Mouse (Mus musculus) CH12.LX (cell line): ENCODE data around the gene Ehd2. TPM values are rescaled to one million over a fixed set of nuclear protein-coding genes. Genes with fewer than 3 reads are reported as not detected.

Experiments used
- DNase-seq: peaks from one replicate; pipeline ENCODE4 v3.0.0-alpha.2; 2013; ENCODE audit errors: extremely low read depth
- H3K27ac ChIP-seq: 2 replicates; pipeline ENCODE4 v1.5.1; 2012; ENCODE audit warnings: low read depth, mild to moderate bottlenecking, control low read depth, moderate library complexity; ENCODE audit not compliant: insufficient read depth
- H3K27me3 ChIP-seq: replicated peaks from 2 replicates; pipeline ENCODE3; 2012; ENCODE audit warnings: inconsistent platforms
- H3K36me3 ChIP-seq, 2 experiments: replicated peaks in 1 of 2; 2 replicates each; pipeline versions ENCODE3 to v1.6.1; 2012; ENCODE audit warnings: inconsistent platforms in 1 of 2, low read length in 1 of 2, mild to moderate bottlenecking in 1 of 2, mixed read lengths in 1 of 2, moderate library complexity in 1 of 2; ENCODE audit not compliant: control insufficient read depth in 1 of 2, insufficient read depth in 1 of 2
- H3K4me1 ChIP-seq, 2 experiments: 2 replicates each; pipeline ENCODE4 v1.6.1; 2012; ENCODE audit warnings: inconsistent platforms in 1 of 2, moderate library complexity in 1 of 2; ENCODE audit not compliant: insufficient read depth in 2 of 2, control insufficient read depth in 1 of 2
- H3K4me2 ChIP-seq: 2 replicates; pipeline ENCODE4 v1.6.1; 2012; ENCODE audit warnings: low read depth, mild to moderate bottlenecking, control low read depth; ENCODE audit not compliant: poor library complexity, insufficient read depth, severe bottlenecking
- H3K4me3 ChIP-seq, 3 experiments: fragments of 150-350 bp in 1 of 3; sonication (generic) in 1 of 3; replicated peaks in 1 of 3; 2 replicates each; pipeline versions ENCODE3 to v1.5.1; 2011 to 2012; ENCODE audit warnings: low read depth in 2 of 3, low read length in 2 of 3, mild to moderate bottlenecking in 2 of 3, moderate library complexity in 2 of 3, control low read depth in 1 of 3, improper control_type of control experiment in 1 of 3, inconsistent platforms in 1 of 3, mixed read lengths in 1 of 3; ENCODE audit not compliant: poor library complexity in 1 of 3
- H3K79me2 ChIP-seq: replicated peaks from 2 replicates; pipeline ENCODE4 v1.6.1; 2012; ENCODE audit warnings: mild to moderate bottlenecking, moderate library complexity; ENCODE audit not compliant: control insufficient read depth, poor library complexity, insufficient read depth, severe bottlenecking; ENCODE audit errors: extremely low read depth
- H3K9ac ChIP-seq: 2 replicates; pipeline ENCODE4 v1.6.1; 2012; ENCODE audit warnings: low read depth, mild to moderate bottlenecking, control low read depth, moderate library complexity; ENCODE audit not compliant: insufficient read depth
- H3K9me3 ChIP-seq: replicated peaks from 2 replicates; pipeline ENCODE3; 2012; ENCODE audit warnings: low read length, inconsistent platforms, mixed read lengths
- BHLHE40 ChIP-seq: IDR thresholded peaks from 2 replicates; pipeline ENCODE4 v1.6.1; 2011; ENCODE audit warnings: mild to moderate bottlenecking, low read depth, low read length, improper control_type of control experiment
- CHD1 ChIP-seq: IDR thresholded peaks from 2 replicates; pipeline ENCODE4 v1.6.1; 2012; ENCODE audit warnings: low read depth, low read length, improper control_type of control experiment, inconsistent platforms
- CHD2 ChIP-seq: IDR thresholded peaks from 2 replicates; pipeline ENCODE4 v1.6.1; 2011; ENCODE audit warnings: low read length, improper control_type of control experiment
- CTCF ChIP-seq, 2 experiments: IDR thresholded peaks in 1 of 2; conservative IDR thresholded peaks in 1 of 2; 2 replicates each; pipeline ENCODE4 v1.5.1; 2011 to 2012; ENCODE audit warnings: low read depth in 2 of 2, low read length in 2 of 2, improper control_type of control experiment in 1 of 2, inconsistent platforms in 1 of 2, mild to moderate bottlenecking in 1 of 2, moderate library complexity in 1 of 2
- ELF1 ChIP-seq: IDR thresholded peaks from 2 replicates; pipeline ENCODE4 v1.6.1; 2014; ENCODE audit warnings: low read depth, mild to moderate bottlenecking, inconsistent platforms, low read length, improper control_type of control experiment
- EP300 ChIP-seq: IDR thresholded peaks from 2 replicates; pipeline ENCODE4 v1.6.1; 2011; ENCODE audit warnings: low read length, improper control_type of control experiment
- GABPA ChIP-seq: IDR thresholded peaks from 2 replicates; pipeline ENCODE4 v1.6.1; 2012; ENCODE audit warnings: low read depth, low read length, improper control_type of control experiment, inconsistent platforms; ENCODE audit not compliant: insufficient replicate concordance
- JUND ChIP-seq: conservative IDR thresholded peaks from 2 replicates; pipeline ENCODE4 v1.6.1; 2011; ENCODE audit warnings: low read depth, low read length, improper control_type of control experiment
- MAFK ChIP-seq: IDR thresholded peaks from 2 replicates; pipeline ENCODE4 v1.6.1; 2011; ENCODE audit warnings: low read length, improper control_type of control experiment; ENCODE audit not compliant: insufficient replicate concordance
- MAZ ChIP-seq: IDR thresholded peaks from 2 replicates; pipeline ENCODE4 v1.6.1; 2012; ENCODE audit warnings: low read depth, mild to moderate bottlenecking, inconsistent platforms, low read length, improper control_type of control experiment, moderate library complexity
- MEF2A ChIP-seq: IDR thresholded peaks from 2 replicates; pipeline ENCODE4 v1.6.1; 2014; ENCODE audit warnings: low read depth, mild to moderate bottlenecking, inconsistent platforms, low read length, improper control_type of control experiment, borderline replicate concordance
- NELFE ChIP-seq: IDR thresholded peaks from 2 replicates; pipeline ENCODE4 v1.6.1; 2011; ENCODE audit warnings: low read depth, low read length, improper control_type of control experiment
- POLR2A ChIP-seq: IDR thresholded peaks from 2 replicates; pipeline ENCODE4 v1.6.1; 2011; ENCODE audit warnings: low read depth, mild to moderate bottlenecking, improper control_type of control experiment, low read length
- POLR2AphosphoS2 ChIP-seq: IDR thresholded peaks from 2 replicates; pipeline ENCODE4 v1.6.1; 2011; ENCODE audit warnings: low read depth, low read length, improper control_type of control experiment
- SIN3A ChIP-seq: IDR thresholded peaks from 2 replicates; pipeline ENCODE4 v1.6.1; 2012; ENCODE audit warnings: low read length, improper control_type of control experiment, inconsistent platforms
- SMC3 ChIP-seq: IDR thresholded peaks from 2 replicates; pipeline ENCODE4 v1.6.1; 2011; ENCODE audit warnings: low read depth, low read length, improper control_type of control experiment
- TBP ChIP-seq: conservative IDR thresholded peaks from 2 replicates; pipeline ENCODE4 v1.6.1; 2011; ENCODE audit warnings: low read depth, low read length, improper control_type of control experiment
- TCF12 ChIP-seq: IDR thresholded peaks from 2 replicates; pipeline ENCODE4 v1.6.1; 2014; ENCODE audit warnings: low read depth, mild to moderate bottlenecking, inconsistent platforms, low read length, improper control_type of control experiment
- ZKSCAN1 ChIP-seq: IDR thresholded peaks from 2 replicates; pipeline ENCODE4 v1.6.1; 2012; ENCODE audit warnings: low read depth, inconsistent platforms, low read length, improper control_type of control experiment, borderline replicate concordance
- ZNF384 ChIP-seq: IDR thresholded peaks from 2 replicates; pipeline ENCODE4 v1.6.1; 2012; ENCODE audit warnings: low read depth, low read length, improper control_type of control experiment, inconsistent platforms
- dilution Hi-C: fragments of 300-500 bp; cut with MboI; formaldehyde crosslinking; loops from 2 replicates; pipeline ENCODE4 v1.14.3; 2020; ENCODE audit warnings: low sequenced_read_pairs; ENCODE audit not compliant: extremely low pct_unique_long_range_greater_than_20kb, extremely low pct_ligation_motif_present
- in situ Hi-C: fragments of 300-500 bp; cut with MboI; formaldehyde crosslinking; loops from 3 replicates; pipeline ENCODE4 v1.14.3; 2019; ENCODE audit warnings: low sequenced_read_pairs, low pct_ligation_motif_present, low pct_unique_long_range_greater_than_20kb, mixed read lengths
- polyA plus RNA-seq: library from polyadenylated mRNA; unstranded; fragments of >175 nt; gene quantifications from 2 replicates; pipeline ENCODE4 v1.2.1, GENCODE M21; 2012; ENCODE audit warnings: low read depth; ENCODE audit not compliant: insufficient read length
- total RNA-seq, 2 experiments: library from RNA; depleted of rRNA; stranded (reverse); fragments of 300-350 nt in 1 of 2; fragments of >200 nt in 1 of 2; gene quantifications; 2 replicates each; pipeline ENCODE4 v1.2.3; 2012 to 2014

The Ehd2 gene
- total and polyA plus RNA-seq, 3 experiments, result 1.2 to 7.0 (median 5.2) TPM

DNA sequence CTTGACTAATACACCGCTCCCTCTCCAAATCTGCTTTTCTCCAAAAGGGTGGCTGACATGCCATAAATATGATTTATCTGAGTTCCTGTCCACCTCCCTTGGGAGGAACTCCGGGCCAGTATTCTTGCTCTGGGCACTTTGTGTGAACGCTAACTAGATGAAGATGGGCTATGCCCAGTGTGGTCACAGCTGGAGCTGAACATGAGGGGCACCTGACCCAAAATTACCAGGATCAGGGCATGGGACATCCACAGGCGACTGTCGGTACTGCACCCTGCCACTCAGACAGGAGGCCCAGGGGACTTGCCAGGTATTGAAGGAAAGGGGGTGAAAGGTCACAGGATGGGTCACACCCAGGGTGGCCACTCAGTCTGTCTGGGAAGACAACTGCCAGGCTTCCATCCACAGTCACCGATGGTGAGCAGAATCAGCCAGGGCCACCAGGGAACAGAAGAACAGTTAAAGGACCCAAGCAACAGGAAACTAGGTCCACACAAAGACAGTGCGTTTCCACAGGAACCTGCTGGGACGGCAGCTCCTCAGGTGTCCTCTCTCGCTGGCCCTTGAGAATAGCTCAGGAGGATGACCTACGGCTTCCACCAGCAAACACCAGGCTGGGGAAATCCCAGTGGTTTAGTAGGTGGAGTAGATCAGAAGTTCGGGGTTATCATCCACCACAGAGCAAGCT lies 45.4 kb upstream of the Ehd2 start:
- Histone ChIP-seq H3K36me3 (peaks cover 10 to 54% of the 10 kb centered on the region in 2 experiments), H3K27me3 (no peaks in the 10 kb centered on the region), H3K4me3 (peak overlapping the region in 1 of 3 experiments; percentile 18), H3K9me3 (no peaks in the 10 kb centered on the region), H3K27ac (no peak overlapping the region)
- DNase-seq, result no peak
- dilution Hi-C loops (no loop called here), in situ Hi-C loops (no loop called here)
- TF ChIP-seq MAZ, result no peak
- peak; percentile 43 to 52; a peak in 3 of 4 replicates for TF ChIP-seq CTCF (conservative IDR thresholded peaks at IDR 0.05 in 1 of 2, IDR thresholded peaks at IDR 0.05 in 1 of 2; ENCODE audit: low read depth in 2 of 2, low read length in 2 of 2)
- TF ChIP-seq, all 38 proteins: peak for 1
- Histone ChIP-seq H3K4me2 (peak overlapping the region; percentile 23; the same call in 1 of the 2 replicates), H3K4me1 (peaks cover 38 to 78% of the 10 kb centered on the region in 2 experiments), H3K9ac (no peak overlapping the region), H3K79me2 (peaks cover 30% of the 10 kb centered on the region)

DNA sequence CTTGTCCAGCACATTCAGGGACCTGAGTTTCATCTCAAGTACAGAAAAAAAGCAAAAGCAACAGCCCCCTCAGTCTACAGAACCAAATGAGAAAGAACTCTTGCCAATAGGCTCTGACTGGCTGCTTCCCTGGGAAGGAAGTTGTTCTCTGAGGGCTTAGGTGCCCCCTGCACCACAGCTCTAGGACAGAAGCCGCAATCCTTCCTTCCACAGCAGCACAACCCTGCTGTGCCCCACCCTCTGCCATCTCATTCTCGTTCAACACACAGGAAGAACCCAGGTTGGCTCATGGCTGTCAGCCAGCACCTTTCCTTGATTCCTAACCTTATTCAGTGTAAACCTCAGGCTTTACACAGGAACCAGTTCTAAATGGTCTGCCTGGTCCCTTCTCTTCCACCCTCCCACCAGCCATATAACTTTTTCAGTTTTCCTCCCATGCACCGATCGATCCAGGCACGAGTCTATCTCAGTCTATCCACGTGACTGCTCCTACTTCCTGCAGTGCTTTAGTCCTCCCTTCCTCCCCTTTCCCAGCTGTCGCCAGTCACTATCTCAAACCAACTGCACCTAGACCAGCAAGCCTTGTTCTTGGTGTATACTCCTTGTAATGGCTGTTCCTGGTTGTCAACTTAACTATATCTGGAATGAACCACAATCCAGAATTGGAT lies 44.2 kb upstream of the Ehd2 start:
- no peak for DNase-seq
- Histone ChIP-seq H3K27me3 (no peaks in the 10 kb centered on the region), H3K9me3 (no peaks in the 10 kb centered on the region), H3K27ac (no peak overlapping the region), H3K4me2 (no peak overlapping the region), H3K9ac (no peak overlapping the region), H3K4me1 (peaks cover 38 to 73% of the 10 kb centered on the region in 2 experiments), H3K79me2 (peaks cover 21% of the 10 kb centered on the region), H3K4me3 (no peak overlapping the region), H3K36me3 (peaks cover 13 to 61% of the 10 kb centered on the region in 2 experiments)
- in situ Hi-C loops, result no loop called here
- dilution Hi-C loops, result no loop called here
- TF ChIP-seq NELFE (no peak), SMC3 (no peak), ELF1 (no peak), SIN3A (no peak), POLR2AphosphoS2 (no peak), ZKSCAN1 (no peak), CHD2 (no peak), GABPA (no peak), POLR2A (no peak), CTCF (conservative IDR thresholded peaks at IDR 0.05 in 1 of 2, IDR thresholded peaks at IDR 0.05 in 1 of 2; ENCODE audit: low read depth in 2 of 2, low read length in 2 of 2) (no peak), TCF12 (no peak), MEF2A (no peak), BHLHE40 (no peak), MAFK (no peak), EP300 (no peak), ZNF384 (no peak), CHD1 (no peak), TBP (no peak), JUND (no peak)
